Mouse (Mus musculus): Measurements from ENCODE around the gene Tmem252. TPM values are rescaled to one million over a fixed set of nuclear protein-coding genes. Genes with fewer than 3 reads are reported as not detected.

Tmem252 gene
- total RNA-seq (2021) = under 1 TPM; 0.14 TPM
- long read RNA-seq, experiment 1 = 0 reads
- long read RNA-seq, experiment 2 = 0 reads

DNA sequence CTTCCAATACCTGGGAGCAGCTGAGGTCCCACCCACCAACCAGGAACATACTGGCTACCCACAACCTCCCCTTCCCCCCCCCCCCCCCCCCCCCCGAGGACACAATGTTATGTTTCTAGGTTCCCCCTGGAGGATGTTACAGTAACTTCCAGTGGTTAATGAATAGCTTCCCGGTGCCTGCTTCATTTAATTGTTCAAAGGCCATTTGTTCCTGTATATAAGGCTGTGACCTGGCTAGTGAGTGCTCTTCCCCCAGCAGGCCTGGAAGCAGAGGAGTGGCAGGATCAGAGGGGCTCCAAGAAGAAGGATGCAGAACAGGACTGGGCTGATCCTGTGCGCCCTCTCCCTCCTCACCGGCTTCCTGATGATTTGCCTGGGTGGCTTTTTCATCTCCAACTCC lies at the start of gene Tmem252:
Gene Tmem252, plus strand, starts transcription at position 247 of the 400 bp plus-strand sequence.
- DNase-seq (ENCODE audit: low spot score) = no peak

GRCm38 (mm10) chr19:24628049-24628448 lies 45.8 kb upstream of the Tmem252 start:
- no peak for DNase-seq (ENCODE audit: low spot score)

GRCm38 (mm10) chr19:24633008-24633407 lies 40.8 kb upstream of the Tmem252 start:
- DNase-seq (ENCODE audit: low spot score) = no peak

GRCm38 (mm10) chr19:24634602-24635001 lies 39.2 kb upstream of the Tmem252 start:
- peak; percentile 65 for DNase-seq (ENCODE audit: low spot score)

- no peak for DNase-seq (ENCODE audit: low spot score)
These were observed 37.2 kb upstream of the Tmem252 start for GRCm38 (mm10) chr19:24636616-24637015.

GRCm38 (mm10) chr19:24637988-24638387 lies 35.8 kb upstream of the Tmem252 start:
- DNase-seq (ENCODE audit: low spot score) = no peak

- DNase-seq (ENCODE audit: low spot score) = no peak
These were observed 32.8 kb upstream of the Tmem252 start for GRCm38 (mm10) chr19:24640982-24641381.

DNA sequence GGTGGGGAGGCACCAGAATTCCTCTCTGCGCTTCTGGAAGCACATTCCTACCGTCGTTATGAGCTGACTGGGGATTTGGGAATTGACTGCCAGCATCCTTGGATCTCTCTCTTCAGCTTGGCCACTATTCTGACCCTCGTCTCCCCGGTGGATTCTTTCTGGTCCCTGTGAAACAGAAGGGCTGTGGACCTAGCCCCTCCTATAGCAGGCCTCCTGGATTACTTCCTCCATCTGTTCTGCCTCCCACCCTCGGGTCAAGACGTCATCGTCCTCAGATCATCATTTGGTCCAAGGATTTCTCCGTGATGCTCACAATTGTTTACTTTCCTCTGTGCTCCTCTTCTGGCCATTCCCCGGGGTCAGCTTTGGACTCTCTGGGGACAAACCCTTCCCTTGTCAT lies 28.8 kb upstream of the Tmem252 start:
- peak; percentile 18 for DNase-seq (ENCODE audit: low spot score)

GRCm38 (mm10) chr19:24646162-24646829 lies 27.5 kb upstream of the Tmem252 start:
- DNase-seq (ENCODE audit: low spot score) = no peak

DNA sequence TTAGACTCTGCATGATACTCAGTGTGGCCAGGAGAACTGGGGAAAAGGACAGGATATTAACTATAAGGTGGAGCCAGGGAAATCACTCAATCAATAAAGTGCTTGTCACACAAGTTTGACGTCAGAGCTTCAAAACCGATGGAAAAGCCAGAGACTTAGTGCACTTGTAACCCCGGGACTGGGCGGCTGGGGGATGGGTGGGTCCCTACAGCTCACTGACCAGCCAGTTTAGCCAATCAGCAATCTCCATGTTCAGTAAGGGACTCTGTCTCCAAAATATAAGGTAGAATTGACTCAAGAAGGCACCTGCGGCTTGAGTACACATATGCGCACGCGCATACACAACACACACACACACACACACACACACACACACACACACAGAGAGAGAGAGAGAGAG lies 25.8 kb upstream of the Tmem252 start:
- DNase-seq (ENCODE audit: low spot score) = no peak

DNA sequence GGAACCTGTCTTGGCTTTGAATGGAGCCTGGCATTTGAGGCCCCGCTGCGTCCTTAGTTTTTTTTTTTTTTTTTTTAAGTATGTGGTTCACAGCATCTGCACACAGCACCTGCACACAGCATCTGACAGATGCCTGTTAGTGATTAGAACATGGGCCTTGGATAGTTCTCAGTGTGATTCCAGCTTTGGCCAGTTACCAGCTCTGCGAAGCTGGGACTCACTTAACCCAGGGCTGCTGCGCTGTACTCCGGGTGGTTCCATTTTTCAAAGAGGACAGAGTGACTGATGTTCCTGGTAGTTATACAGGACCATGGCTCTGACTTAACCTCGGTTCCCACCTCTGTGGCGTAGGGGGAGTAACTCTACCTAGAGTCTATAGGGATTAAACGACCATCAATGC lies 23.4 kb upstream of the Tmem252 start:
- no peak for DNase-seq (ENCODE audit: low spot score)

DNA sequence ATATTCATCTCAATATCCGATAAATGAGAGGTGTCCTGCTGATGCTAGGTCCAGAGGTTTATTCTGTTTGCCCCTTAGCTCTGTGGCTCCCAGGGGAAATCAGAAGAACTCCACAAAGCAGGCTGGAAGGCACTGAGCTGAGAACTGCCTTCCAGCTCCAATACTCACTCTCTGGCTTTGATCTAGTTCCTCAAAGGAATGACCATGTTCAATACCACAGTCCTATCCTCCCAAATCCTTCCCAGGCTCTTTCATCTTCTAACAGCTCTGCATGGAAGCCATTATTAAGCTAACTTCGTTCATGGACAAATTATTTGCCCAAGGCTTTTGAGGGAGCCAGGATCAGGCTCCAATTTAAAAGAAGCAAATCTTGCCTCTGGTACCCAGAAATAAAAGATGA lies 22.2 kb upstream of the Tmem252 start:
- no peak for DNase-seq (ENCODE audit: low spot score)

- DNase-seq (ENCODE audit: low spot score) = no peak
These were observed 21.3 kb upstream of the Tmem252 start for GRCm38 (mm10) chr19:24652342-24653019.

DNA sequence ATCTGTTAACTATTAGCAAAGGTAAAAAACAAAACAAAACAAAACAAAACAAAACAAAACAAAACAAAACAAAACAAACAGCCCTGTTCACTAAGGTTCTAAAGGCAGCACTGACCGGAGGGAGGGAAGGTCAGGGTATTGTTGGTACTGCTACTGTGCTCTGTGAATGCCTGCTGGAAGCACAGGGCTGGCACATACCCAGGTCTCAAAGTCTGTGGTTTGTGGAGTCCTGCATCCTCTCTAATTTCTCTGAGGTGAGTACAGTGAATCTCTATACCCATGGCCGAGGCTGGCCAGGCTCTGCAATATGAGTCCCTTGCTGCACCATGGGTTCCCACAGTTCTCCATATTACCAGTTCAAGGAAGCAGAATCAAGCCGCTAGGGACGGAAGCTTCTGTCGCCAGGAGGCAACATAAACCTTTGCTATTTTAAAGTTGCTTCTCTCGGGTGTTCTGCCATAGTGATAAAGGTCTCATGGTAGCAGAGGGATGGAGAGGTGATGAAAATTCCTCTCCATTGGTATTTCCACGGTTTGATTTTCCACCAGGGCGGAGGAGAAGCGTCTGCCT lies 20.5 kb upstream of the Tmem252 start:
- DNase-seq (ENCODE audit: low spot score) = no peak

DNA sequence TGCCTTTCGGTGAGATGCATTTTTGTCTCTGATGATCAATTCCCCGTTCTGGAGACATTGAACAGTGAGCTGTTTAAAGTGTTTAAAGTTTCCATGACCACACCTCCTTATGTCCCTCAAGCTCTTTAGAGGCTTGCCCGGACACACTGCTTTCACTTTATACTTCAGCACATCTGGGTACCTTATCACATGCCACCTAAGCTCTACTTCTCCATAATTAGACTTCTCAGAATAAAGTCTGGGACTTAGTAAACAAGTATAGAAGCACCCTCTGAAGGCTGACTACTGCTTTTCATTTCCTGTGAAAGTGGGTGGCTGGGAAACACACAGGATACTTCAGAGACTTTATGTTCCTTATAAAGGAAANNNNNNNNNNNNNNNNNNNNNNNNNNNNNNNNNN lies 16.8 kb upstream of the Tmem252 start:
- DNase-seq (ENCODE audit: low spot score) = no peak

DNA sequence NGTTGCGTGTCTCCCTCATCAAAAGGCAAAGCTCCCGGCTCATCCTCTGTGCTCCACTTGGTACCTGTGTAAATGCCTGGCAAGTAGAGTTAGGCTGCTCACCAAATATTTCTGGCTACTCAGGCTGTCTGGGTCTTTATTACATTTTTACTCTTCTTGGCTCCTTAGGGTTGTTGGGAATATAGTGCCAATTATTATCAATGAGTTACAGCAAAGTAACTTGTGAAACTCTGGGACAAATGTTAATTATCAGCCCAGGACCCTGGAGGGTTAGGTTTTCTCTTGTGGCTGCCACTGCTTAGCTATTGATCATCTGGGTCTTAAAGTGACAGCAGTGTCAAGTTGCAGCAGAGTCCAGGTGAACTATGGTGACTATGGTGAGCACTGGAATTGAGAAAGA lies 11.5 kb upstream of the Tmem252 start:
- no peak for DNase-seq (ENCODE audit: low spot score)

DNA sequence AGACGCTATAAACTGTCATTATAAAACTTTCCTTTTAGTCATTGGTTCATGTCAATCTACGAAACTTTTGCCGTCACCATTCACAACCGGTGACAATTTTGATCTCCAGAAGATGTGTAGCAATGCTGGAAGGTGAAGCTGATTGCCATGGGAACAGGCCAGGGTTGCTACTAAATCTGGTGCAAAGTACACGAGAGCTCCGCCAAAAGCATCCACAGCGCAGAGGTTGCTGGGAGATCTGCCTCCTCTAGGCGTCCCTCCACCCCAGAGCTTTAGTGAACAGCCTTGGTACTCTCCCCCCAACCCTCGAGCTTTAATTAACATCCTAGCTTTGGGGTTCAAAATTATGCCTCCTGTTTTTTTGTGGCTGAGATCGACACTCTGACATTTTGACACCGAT lies 8.0 kb upstream of the Tmem252 start:
- DNase-seq (ENCODE audit: low spot score) = no peak

GRCm38 (mm10) chr19:24667527-24667926 lies 6.3 kb upstream of the Tmem252 start:
- no peak for DNase-seq (ENCODE audit: low spot score)

DNA sequence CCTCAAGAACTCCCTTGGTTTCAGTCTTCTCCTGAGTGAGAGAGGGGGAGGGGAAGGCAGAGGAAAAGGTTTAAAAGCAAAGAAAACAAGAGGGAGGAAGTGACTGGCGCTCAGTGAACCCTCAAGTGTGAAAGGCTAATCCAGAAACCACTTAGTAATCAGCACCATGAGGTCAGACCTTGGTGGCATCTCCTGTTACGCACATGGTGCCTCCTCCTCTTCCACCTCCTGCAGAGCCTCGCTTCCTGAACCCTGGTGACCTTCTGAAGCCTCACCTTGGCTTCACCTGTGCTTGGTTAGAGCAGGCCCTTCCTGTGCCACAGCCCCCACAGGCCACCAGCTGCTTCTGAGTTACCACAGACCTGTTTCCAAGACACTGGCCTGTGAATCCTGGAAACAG lies 2.2 kb upstream of the Tmem252 start:
- DNase-seq (ENCODE audit: low spot score) = no peak

DNA sequence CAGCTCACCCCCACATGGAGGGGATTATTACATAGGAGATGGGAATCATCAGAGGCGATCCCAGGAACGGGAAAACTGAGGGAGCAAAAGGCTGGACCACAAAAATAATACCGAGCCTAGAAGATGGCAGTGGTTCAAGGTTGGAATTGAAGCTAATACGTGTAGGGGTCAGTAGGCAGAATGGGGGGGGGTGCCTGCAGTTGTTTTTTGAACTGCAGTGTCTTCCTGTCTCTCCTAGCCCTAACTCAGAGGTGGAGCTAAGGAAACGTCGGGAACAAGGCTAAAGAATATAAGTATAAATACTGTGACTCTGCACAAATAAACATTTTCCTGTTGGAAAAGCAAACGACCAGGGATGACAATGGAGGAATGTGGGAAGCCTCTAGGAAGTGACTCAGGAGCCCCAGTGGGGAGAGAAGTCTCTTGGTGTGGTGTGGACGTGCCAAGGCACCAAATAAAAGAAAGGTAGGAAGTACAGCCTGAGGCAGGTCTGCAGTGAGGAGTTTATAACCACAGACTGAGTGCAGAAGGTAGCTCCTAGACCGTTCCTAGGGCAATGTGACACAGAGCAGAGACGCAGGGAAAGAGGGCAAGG lies 1.3 kb upstream of the Tmem252 start:
- no peak for DNase-seq (ENCODE audit: low spot score)

DNA sequence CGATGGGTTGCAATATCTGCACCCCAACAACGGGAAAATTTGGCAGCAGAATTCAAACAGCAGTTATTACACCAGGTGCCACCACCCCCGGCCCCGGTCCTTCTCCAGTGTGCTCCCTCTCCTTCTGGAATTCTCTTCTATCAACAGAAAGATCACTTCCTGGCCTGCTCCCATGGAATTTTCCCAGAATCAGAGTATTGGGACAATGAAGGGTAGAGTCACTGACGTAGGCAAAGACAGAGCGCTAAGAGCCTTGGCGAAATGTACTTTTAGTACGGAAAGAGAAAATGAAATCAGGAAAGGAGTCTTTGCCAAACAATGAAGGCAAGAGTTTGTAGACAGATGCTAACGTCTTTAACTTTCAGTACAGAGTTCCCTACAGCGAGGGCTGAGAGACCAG lies 477 bp upstream of the Tmem252 start:
- no peak for DNase-seq (ENCODE audit: low spot score)

GRCm38 (mm10) chr19:24676429-24676828 lies 2.6 kb downstream of the Tmem252 start:
- DNase-seq (ENCODE audit: low spot score) = peak; percentile 42
